Mouse (Mus musculus) heart, adult 2 months (tissue): ENCODE measurements around the gene Gm19684.

ENCODE experiments used
- CTCF ChIP-seq: fragments of 200-600 bp; IDR thresholded peaks from 2 replicates; pipeline ENCODE4 v1.8.1; 2022; ENCODE audit warnings: antibody characterized with exemption, mild to moderate bottlenecking, moderate library complexity
- POLR2A ChIP-seq: fragments of 200-500 bp; IDR thresholded peaks from 2 replicates; pipeline ENCODE4 v1.6.1; 2011; ENCODE audit warnings: mild to moderate bottlenecking, low read depth, low read length, control low read depth; ENCODE audit not compliant: insufficient read depth

DNA sequence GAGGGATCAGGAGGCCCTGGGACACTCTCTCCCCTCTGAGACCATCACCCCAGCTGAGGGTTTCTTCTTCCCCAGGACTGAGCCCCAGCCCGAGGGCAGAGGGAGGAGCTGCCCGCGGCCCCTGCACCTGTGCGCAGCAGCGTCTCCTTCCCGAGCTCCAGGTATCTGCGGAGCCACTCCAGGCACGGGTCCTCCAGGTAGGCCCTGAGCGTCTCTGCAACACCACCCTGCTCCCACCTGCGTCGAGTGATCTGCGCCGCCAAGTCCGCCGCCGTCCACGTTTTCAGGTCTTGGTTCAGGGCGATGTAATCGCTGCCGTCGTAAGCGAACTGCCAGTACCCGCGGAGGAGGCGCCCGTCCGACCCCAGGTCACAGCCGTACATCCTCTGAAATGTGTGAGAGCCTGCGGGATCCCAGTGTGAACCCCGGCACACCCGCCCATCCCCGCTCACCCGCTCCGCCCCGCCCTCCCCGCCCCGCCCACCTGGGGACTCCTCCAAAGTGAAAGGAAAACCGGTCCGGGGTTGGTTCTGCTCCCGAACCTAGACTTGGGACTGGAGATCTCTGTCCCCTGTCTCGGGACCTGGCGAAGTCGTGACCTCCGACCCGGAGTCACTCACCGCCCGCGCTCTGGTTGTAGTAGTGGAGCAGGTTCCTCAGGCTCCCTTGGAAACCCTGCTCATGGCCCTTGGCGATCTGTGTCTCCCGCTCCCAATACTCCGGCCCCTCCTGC lies 46.0 kb downstream of the Gm19684 start:
- TF ChIP-seq POLR2A (no peak), CTCF (no peak)
